Mouse (Mus musculus) thymus, postnatal 10 days (tissue): ENCODE results near the gene Hadhb.

Experiments used
- DNase-seq, 2 experiments: peaks; one replicate each; pipeline ENCODE4 v3.0.0; 2021; ENCODE audit warnings: low spot score in 2 of 2

Hadhb gene

GRCm38 (mm10) chr5:30154474-30155394 lies at the start of gene Hadhb, which contains the start of gene Hadha:
Gene Hadhb, plus strand, starts transcription at chr5:30155248.
Gene Hadha, minus strand, starts transcription at chr5:30155162.
- peak; percentile 82 to 90 for DNase-seq

GRCm38 (mm10) chr5:30105668-30106300 lies 49.3 kb upstream of the Hadhb start, which contains the start of gene 3110082J24Rik:
Gene 3110082J24Rik, minus strand, starts transcription at chr5:30106086.
- DNase-seq: no peak

- DNase-seq: no peak
These were observed 48.3 kb upstream of the Hadhb start for GRCm38 (mm10) chr5:30106756-30107155.

GRCm38 (mm10) chr5:30107186-30107585 lies 47.9 kb upstream of the Hadhb start:
- no peak for DNase-seq

DNA sequence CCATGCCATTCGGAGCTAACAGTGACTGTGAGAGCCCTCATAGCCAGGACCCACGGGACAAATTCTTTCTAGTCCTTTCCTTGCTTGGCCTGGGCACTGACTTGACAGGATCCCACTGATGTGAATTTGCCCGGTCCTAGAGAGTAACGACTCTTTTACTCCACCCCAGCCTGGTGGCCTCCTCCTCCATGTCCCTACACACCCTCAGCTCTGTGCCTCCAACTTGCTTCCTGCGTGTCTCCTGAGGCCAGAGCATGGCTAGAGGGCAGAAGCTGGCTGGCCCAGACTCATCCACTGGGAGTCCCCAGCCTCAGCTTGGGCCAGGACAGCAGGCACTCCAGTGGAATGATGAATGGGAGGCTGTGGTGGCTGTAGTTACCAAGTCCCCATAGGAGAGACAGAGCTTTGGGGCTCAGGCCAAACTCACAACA lies 47.4 kb upstream of the Hadhb start:
- DNase-seq: no peak

DNA sequence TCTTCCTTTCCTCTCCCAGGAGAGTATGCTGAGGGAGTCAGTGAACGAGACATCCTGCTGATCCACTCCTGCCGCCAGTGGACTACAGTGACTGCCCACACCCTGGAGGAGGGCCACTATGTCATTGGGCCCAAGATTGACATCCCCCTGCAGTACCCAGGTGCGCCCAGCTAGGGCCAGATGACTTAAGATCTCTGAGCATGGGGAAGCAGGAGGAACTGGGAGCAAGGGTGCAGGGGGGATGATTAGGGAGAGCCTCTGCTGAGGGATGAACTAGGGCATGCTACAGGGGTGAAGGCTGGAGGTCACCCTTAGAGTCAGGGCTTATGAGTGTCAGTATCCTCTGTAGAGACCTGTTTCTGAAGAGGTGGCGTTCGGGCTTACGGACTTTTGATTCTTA lies 46.8 kb upstream of the Hadhb start:
- DNase-seq: no peak

GRCm38 (mm10) chr5:30109899-30110298 lies 45.1 kb upstream of the Hadhb start:
- no peak for DNase-seq

DNA sequence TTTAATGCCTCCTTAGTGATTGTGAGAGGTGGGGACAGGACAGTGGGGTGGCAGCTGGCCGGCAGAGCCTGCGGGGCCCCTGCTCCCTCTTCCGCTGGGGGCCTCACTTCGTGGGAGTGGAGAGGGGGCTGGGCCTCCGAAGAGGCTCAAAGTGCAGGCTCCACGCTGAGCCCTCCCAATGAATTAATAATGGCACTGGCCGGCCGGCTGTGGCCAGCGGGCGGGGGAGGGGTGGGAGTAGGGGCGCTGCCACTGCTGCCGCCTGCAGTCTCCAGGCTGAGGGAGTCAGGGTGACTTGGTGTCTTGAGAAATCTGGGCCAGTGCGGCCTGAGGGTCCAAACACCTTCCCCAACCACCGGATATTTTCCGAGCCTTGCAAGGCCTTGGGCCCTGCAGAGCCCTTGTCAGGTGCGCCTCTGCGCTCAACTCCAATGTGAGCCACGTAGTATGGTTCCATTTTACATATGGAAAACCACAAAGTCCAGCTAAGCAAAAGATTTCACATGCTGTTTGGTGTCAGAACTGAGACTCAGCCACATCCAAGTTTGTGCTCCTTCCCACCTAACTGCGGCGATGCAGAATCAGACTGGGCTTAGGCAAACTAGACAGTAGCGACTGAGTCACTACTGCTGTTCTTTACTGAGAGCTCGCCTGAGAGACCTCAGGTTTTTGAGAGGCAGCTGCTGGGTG lies 44.5 kb upstream of the Hadhb start:
- DNase-seq: no peak

DNA sequence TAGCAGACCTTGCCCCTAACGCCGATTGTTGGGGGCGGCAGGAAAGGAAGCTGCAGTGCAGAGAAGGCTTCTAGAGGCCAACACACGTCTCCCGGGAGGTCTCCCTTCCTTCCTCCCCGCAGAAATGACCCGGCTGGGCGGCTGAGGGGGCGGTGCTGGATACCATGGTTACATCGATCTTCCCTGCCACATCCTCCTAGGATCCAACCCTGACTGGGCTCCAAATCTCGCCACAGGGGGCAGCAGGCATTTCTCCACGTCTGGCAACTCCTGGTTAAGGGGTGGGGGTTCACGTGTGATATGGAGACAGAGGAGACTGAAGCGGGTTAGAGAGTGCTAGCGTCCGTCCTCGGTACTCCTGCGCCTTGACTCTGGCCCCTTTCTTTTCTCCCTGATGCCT lies 43.9 kb upstream of the Hadhb start:
- DNase-seq: no peak

- no peak for DNase-seq
These were observed 43.3 kb upstream of the Hadhb start for GRCm38 (mm10) chr5:30111771-30112170.

DNA sequence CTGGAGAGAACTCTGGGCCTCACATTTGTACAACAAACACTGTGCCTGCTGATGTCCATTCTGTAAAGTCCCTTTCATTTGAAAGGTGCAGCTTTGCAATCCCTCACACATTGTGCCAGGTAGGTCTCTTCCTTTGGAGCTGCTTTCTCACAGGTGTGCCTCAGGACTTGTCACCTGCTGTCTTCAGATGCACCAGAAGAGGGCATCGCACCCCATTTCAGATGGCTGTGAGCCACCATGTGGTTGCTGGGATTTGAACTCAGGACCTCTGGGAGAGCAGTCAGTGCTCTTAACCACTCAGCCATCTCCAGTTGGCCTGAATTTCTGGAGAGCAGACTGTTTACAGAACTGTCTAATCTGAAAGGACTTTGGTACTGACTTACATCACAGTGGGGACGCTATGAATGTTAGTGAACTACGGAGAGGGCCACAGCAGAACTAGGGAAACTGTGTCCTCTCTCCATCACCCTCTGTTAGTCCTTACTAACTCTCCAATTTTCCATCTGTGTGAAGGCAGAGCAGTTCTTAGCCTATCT lies 42.4 kb upstream of the Hadhb start:
- no peak for DNase-seq

DNA sequence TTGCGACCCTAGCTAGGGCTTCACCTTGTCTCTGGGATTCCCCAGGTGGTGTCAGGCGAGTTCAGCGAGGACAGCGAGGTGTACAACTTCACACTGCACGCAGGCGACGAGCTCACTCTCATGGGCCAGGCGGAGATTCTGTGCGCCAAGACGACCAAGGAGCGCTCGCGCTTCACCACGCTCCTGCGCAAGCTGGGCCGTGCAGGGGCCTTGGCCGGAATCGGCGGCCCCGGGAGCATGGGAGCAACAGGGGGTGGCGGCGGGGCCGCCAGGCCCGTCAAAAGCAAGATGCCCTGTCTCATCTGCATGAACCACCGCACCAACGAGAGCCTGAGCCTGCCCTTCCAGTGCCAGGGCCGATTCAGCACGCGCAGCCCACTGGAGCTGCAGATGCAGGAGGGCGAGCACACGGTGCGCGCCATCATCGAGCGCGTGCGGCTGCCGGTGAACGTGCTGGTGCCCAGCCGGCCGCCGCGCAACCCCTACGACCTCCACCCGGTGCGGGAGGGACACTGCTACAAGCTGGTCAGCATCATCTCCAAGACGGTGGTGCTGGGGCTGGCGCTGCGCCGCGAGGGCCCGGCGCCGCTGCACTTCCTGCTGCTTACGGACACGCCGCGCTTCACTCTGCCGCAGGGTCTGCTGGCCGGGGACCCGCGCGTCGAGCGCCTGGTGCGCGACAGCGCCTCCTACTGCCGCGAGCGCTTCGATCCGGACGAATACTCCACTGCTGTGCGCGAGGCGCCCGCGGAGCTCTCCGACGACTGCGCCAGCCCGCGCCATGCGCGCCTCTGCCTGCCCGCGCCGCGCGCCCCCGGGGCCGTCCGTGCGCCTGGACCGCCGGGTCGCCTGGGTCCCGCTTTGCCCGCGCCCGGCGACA lies 40.9 kb upstream of the Hadhb start:
- DNase-seq: peak; percentile 62 to 90

GRCm38 (mm10) chr5:30114761-30115140 lies 40.3 kb upstream of the Hadhb start:
- DNase-seq: no peak

DNA sequence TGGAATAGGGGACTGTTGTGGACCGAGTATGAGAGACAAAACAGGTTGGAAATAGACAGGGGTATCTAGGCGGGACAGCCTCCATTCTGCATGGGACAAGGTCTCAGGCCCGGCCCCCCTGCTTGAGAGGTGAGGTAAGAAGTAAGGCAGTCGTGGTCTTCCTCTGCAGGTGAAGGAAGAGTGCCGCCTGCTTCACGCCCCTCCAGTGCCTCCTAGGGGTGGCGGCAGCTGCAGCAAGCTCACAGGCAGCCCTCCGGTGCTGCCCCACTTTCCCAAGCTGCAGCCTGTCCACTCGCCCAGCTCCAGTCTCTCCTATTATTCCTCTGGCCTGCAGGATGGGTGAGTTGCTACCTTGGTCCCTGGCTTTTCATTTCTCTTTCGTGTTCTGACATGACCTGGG lies 39.3 kb upstream of the Hadhb start:
- DNase-seq: no peak

DNA sequence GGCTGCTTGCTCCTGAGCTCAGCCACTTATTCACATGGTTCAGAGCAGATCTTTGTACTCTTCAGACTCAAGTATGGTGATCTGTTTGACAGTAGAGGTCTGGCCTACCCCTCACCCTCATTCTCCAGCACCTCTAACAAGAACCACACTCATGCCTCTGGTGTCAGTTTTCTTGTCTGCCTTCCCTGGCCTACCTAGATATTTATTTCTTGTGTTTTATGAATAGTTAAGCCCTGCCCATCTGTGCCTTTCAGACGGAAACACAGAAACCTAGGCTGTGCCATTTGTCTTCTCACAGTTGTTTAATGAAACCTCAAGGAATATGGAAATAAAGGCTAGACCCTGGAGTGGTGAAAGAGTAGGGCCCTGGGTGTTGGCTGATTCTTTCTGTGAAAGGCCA lies 37.0 kb upstream of the Hadhb start:
- DNase-seq: no peak

DNA sequence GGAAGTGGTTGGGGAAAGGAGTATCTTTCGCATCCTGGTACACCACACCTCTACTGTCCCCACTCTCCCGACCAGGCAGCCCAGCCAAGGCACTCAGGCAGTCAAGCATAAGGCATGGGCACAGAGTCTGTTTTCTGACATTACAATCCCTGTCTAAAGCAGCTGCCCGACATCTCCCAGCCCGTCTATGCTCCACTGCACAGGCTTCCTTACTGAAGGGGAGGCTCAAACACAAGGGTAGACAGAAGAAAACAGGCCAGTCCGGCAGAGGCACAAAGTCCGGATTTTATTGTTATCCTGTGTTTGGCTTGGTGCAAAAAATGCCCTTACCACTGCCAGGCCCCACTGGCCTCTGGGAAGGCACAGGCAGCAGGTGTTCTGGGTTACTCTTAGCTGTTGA lies 35.9 kb upstream of the Hadhb start:
- no peak for DNase-seq

DNA sequence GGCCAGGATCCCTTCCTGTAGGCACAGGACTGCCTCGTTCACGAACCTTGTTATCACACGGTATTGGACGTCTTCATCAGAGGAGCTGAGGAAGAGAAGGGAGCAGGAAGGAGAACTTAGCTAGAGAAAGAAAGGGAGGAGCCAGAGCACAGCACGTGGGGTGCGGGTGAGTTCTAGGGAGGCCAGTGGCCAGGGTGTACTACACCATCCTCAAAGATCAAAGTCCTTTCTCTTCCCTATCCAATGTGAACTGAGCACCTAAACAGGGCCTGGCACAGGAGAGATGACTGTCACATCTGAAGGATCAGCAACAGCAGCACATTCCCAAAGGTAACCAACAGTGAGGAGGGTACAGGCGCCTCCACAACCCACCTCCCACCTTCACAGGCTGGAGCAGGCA lies 34.9 kb upstream of the Hadhb start:
- no peak for DNase-seq

GRCm38 (mm10) chr5:30122481-30122880 lies 32.6 kb upstream of the Hadhb start:
- DNase-seq: no peak

GRCm38 (mm10) chr5:30125587-30125986 lies 29.5 kb upstream of the Hadhb start:
- DNase-seq: no peak

DNA sequence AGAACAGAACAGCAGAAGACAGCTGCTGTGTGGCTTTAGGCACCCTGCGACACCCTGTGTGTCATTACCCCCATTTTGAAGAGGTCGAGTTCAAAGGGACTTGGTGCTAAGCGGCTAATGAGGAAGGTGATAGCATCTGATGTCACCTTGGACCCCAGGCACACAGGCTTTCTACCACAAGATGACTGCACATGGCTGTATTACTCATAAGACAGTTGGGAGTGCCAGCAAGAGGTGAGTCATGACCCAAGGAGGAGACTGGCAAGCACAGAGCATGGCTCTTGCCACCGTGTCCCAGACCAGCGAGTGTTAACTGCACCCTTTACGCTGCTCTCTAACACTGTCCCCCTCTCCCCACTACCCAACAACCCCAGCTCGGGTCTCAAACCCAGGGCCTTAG lies 28.3 kb upstream of the Hadhb start:
- DNase-seq: no peak

- DNase-seq: no peak
These were observed 27.0 kb upstream of the Hadhb start for GRCm38 (mm10) chr5:30127921-30128597.
